Mouse (Mus musculus) lung, postnatal 36 days (tissue): ENCODE measurements around the gene Chst12.
"Not testable (repeated sequence)": the region's sequence is repeated elsewhere in the genome, so short reads cannot be mapped to it uniquely, and the experiment has no call there.

ENCODE experiments used
- DNase-seq: peaks from one replicate; pipeline ENCODE4 v3.0.0; 2022; ENCODE audit warnings: mixed read lengths

The Chst12 gene

DNA sequence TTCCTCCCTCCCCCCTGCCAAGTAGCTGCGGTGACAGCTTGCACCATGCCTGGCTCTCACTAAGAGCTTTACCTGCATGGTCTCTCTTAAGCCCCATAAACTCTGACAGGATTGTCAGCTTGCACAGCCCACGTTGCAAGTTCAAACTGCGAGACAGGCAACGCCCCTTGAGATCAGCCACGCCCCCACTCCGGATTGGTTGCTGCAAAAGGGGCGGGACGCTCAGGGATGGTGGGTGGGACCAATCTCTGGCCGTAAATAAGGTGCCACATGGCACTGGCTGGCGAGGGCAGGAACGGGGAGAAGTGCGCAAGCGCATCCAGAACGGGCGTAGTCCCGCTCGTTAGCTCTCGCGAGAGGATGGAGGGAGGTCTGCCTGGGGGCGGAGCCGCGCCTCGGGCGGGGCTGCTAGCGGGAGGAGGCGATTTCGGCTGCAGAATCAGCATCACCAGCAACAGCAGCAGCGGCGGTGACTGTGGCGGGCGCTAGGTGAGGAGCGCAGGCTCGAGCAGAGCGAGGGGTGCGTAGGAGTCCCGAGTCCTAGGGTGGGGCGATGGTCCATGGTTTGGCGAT lies at the start of gene Chst12:
Gene Chst12 (plus strand): TSS at position 343 of the 573 bp plus-strand sequence.
- peak; percentile 99 for DNase-seq

DNA sequence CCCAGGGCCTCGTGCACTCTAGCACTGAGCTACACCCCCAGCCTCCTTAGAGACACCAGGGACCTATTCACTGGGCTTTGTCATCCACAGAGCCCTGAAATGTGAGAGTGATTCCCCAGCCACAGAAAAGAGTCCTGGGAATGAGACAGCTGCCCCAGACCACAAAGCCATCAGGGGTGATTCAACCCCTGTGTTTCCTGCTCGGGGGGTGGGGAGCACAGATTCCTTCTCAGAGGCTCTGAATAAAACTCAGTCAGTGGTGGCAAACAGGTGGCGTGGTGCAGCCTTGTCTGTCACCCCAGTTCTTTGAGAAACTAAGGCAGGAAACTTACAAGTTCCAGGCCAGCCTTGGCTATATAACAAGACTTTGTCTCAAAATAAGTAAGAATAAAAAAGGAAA lies 43.9 kb upstream of the Chst12 start:
- no peak for DNase-seq

DNA sequence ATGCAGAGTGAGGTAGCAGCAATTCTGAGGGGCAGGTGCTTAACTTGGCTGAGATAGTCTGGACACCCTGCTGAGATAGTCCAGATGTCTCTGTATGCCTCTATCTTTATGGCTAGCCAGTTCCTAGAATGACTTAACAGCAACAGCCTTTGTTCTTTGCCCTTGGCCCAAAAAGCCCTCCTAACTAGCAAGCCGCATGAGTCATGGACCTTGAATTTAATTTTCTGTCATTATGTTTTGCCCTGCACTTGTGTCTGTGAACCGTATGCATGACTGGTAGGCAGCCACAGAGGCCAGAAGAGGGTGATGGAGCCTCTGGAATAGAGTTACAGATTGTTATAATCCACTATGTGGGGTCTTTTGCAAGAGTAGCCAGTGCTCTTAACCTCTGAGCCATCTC lies 42.2 kb upstream of the Chst12 start:
- not testable (repeated sequence) for DNase-seq

DNA sequence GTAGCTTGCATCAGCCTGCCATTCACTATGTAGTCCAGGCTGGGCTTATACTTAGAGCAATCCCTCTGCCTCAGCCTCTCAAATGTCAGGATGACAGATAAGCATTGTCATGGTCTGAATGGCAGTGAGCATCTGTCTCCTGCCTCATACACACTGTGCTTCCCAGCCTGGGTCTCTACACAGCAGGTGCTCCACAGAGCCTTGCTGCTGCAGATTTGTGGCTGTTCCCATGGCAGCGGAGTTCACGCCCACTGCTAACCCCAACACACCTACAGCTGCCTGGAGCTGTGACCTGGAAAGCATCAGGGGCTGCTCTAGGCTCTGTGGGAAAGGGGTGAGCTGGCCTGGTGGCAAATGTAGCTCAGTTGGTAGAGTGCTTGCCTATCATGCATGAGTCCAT lies 40.4 kb upstream of the Chst12 start:
- no peak for DNase-seq

DNA sequence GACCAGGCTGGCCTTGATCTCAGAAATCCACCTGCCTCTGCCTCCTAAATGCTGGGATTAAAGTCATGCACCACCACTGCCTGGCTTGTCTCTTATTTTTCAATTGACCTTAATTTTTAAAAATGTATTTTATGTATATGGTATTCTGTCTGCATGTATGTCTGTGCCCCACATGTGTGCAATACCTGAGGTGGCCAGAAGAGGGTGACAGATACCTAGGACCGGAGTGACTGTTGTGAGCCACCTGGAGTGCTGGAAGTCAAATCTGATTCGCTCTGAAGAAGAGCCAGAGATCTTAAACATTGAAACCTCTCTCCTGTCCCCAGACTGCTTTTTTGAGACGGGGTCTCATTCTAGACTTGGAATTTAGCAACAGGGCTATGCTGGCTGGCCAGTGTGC lies 33.0 kb upstream of the Chst12 start:
- no peak for DNase-seq

DNA sequence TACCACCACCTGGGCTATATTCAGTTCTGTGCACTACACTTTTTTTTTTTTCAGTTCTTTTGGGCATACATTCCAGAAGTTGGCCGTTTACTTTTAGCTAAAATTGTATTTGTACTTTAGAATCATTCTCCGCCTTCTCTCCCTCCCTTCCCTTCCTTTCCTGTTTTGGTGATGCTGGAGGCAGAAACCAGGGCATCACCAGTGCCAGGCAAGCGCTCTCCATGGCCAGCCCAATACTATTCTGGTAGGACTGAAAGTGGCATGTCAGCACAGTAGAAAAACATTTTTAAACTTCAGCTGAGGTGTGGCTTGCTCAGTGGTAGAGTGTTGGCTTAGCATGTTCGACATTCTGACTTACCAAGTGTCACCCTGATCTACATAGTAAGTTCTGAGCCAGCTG lies 23.9 kb upstream of the Chst12 start:
- no peak for DNase-seq

DNA sequence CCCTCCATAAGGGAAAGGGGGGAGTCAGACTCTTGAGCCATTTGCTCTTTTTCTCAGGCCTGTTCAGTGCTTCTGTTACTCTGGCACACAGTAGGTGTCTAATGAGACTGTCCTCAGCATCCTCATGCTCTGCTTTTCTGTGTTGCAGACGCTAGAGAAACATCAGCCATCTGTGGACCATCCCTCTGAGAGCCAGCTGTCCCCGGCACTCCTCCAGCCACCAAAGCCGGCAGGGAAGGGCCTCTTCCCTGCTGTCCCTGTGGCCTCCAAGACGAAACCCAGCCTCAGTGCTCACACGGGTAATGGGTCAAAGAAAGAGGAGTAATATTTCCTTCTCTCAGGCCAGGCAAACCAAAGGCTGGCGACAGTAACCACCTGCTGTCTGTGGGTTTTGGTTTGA lies 14.2 kb upstream of the Chst12 start:
- DNase-seq = no peak

DNA sequence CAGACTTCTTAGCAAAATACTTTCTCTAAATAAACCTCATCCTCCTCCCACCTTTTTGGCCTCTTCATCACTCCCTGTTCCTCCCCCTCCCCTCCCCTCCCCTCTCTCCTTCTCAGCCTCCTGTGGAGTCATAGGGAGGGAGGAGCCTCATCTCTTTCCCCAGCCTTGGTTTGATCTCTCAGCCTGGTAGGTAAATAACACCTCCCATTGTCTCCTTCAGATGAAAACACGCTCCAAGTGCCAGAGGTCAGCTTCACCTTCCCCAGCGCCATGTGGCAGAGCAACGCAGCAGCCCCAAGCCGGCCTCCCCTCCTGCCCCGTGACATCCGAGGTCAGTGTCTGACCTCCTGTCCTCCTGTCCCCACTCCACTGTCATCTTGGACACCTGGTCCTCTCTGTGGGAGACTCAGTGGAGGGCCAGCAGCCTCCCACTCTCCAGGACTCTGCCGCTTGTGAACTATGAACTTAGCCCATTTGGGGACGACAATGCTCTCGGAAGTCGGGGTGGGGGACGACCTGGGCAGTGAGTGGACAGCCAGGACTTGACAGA lies 12.6 kb upstream of the Chst12 start:
- DNase-seq = no peak

DNA sequence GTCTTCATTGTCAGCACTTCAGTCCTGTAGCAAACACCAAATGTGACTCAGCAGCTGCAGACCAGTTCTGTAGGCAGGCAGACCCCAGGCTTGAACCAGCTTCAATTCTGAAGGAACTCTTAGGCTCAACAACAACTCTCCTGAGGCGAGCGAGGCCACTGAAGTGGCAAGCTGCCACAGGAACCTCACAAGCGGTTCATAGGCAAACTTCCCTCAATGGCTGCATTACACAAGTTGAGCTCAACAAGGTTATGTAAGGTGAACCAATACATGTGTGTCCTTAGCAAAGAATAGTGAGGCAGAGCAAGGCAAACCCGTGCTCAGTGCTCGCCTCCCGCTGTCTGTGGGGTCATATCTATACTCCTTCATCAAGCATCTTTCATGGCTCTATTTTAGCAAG lies 7.2 kb upstream of the Chst12 start:
- DNase-seq = peak; percentile 62

DNA sequence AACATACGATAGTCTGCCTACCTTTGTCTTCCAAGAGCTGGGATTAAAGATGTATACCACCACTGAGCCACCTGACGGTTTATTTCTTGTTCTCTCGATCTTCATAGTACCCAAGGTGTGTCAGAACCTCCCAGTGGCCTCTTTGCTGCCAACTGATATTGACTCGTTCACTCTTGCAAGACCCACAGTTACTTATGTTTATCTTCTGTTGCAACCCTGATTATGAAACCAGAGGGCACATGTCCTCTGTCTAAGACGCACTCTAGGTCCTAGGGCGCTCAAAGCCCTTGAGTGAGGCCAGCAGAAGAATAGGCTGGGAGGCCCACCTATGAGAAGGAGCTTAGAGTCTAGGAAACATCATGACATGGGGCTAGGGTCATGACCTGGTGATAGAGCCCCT lies 4.6 kb upstream of the Chst12 start:
- peak; percentile 67 for DNase-seq

DNA sequence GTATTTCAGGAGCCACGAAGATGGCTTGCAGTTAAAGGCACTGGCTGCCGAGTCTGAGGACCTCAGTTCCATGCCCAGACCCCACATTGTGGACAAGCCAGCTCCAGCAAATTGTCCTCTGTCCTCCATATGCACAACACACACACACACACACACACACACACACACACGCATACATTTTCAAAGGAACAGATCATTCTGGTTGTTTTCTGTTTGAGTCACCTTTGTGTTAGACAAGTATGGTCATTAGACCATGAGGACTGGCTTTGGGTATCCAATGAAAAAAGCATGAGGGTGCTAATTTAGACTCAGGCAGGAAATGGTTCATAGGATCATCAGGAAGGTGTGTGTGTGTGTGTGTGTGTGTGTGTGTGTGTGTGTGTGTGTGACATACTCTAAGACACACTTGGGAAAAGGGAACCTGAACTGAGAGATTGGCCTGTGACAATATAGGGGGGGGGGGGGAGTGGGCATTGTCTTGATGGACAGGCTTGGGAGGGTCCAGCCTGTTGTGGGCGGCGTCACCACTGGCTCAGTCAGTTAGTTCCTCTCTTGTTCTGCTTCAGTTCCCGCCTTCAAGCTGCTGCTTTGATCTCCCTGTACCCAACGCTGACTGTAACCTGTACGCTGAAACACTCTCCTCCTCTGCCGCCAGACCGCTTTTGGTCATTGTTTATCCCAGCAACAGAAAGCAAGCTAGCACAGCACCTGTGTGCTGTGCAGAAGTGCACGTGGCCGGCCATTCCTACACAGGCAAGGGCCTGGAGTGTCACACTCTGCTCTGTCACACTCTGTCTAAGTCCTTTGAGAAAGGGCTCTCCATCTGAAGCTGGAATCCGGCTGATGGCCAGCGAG lies 3.1 kb upstream of the Chst12 start:
- peak; percentile 59 for DNase-seq

DNA sequence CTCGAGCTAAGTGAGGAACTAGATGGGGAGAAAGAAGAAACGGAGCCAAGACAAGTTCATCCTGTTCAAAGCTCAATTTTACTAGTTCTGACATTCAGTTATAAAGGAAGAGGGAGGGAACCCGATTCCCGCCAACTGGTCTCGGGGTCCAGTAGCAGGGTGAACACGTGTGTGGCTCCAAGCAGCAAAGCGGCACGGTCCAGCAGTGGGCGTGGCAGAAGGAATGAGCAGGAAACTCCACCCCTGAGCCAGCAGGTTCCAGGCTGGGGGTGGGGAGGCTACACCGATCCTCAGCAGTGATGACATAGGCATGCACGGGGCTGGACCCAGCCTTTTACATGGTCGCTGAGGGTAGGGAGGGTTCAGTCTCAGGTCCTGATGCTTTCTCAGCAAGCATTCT lies 2.4 kb upstream of the Chst12 start:
- DNase-seq = peak; percentile 91

DNA sequence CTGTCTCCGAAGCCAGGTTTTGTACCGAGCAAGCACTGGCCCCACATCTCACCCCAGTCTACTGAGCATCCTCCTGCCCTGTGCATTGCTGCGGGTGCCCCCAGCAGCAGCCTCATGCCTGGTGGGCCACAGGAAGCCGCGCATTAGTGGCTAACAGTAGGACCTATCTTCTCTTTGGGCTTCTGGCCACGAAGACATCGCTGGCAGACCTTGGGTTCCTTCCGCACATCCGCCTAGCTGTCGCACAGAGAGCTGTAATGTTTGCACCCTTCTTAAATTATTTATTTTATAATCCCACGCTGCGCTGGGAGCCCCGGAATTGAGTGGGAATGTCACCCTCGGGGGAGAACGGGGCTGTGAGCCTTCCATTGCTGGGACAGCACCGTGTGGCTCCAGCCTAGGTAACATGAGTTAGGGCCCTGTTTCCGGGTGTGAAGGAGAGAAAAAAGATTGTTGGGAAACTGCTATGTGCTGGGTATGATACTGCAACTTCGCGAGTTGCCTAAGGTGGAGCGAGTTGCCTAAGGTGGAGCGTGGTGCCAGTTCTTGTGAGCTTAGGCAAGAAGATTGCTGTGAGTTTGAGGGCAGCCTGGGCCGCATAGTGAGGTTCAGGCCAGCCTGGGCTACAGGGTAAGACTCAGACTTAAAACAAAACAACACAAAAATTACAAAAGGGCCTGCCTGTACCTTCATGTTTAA lies 895 bp downstream of the Chst12 start:
- DNase-seq = peak; percentile 44

DNA sequence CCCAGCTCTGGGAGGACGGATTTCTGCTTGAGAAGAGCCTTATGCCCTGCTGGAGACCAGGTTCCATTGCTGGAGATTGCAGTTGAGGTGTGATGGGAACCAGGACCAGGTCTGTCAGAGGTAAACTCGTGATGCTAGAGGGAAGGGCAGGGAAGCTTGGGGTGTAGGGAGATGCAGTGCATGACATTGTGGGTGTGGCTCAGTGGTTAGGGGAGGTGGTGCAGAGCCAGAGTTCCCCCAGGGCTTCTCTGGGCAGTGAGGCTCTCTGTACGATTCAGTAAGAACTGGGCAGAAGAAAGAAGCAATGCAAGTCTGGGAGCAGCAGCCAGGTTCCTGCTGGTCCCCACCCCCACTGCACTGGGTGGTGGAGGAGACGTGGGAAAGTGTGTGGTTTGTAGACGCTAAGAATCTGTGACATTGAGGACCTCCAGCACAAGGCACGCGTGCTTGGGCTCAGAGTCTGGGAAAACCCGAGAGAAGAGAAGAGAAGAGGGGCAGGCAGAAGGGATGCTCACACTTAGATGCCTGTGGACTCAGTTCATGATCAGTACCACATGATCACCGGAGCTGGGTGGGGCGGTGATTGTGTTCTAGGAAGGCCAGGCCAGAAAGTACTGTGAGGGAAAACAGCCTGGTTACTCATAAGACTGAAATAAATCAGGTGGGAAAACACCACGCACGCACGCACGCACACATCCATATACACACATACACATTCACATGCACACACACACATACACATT lies 2.3 kb downstream of the Chst12 start:
- DNase-seq = peak; percentile 59

DNA sequence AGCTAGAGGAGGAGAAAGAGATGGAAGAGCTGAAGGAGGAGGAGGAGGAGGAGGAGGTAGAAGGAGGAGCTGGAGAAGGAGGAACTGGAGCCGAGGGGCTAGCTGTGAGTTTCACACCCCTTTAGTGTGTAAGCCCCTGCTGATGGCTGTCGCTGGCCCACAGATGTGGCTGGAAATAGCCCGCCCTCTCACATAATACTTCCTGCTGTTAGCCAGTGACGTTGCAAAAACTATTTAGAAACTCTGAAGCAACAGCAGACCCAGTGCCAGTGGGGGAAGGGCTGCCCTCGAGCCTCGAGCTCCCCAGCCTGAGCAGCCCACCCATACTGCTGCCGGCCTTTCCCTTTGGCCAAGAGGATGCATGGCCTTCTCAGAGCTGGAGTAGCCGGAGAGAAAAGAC lies 3.3 kb downstream of the Chst12 start:
- DNase-seq = peak; percentile 67

DNA sequence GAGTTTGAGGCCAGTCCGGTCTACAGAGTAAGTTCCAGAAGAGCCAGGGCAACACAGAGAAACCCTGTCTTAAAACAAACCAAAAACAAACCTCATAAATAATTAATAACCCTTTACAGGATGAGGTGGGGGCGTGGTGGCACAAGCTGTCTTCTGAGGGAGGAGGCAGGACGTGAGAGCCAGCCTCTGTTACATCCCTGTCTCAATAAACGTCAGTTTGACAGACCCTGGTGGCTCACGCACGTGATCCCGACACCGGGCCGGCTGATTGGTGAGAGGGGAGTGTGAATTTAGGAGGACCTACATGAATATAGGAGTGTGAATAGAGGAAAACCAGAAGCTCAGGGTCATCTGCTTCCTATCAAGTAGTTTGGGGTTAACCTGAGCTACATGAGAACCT lies 3.9 kb downstream of the Chst12 start:
- DNase-seq = no peak

DNA sequence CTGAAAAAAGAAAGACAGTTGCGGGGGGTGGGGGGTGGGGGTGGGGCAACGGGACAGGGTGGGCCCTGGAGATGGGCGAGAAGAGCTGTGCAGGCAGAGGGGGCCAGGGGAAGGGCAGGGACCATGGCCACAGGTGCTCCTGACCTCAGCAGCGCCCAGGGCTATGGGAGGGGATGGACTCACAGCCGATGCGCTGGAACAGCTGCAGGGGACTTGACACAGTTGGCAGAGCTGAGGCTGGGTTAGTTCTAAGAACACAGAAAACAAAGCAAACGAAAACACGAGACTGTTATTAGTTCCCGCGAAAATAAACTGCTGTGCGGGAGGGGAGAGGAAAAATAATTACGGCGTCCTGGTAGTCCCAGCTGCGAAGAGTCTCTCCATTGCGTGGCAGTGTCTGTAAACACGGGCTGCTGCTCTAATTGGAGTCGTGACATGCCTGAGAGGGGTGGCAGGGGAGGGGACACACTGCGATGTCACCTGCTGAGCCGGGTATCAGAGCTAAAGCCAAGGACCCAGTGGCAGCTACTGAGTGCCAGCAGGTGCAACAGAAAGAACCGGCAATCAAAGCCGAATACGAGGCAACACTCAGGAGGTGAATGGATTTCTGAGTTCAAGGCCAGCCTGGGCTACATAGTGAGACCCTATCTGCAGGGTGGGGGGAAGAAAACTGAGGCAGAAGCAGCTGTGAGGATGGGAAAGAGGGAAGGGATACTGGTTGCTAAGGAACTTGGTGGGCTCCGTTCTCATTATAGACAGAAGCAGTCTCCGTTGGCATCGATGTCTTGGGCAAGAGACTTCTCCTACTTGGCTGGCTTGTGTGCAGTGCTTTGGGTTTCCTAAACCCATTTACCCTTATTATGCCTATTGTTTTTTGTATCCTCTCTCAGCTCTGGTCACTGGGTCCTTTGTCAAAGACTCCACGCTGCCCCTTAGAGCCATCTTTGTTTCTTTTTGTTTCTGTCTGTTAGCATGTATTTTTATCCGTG lies 5.0 kb downstream of the Chst12 start:
- DNase-seq = no peak

DNA sequence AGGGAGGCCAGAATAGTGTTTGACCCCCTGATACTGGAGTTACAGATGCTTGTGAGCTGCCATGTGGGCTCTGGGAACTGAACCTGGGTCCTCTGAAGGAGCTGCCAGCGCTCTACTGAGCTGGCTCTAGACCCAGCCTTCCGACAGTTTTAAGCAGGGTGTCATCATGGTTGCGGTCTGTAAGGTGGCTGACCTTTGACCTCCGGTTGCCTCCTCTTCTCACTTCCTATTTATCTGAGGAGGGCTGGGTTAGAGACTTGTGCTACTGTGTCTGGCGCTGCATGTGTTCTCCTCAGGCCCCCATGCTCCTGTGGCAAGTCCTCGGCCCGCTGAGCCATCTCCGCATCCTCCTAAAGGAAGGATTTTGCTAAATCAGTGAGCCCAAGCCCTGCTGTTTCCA lies 8.6 kb downstream of the Chst12 start:
- peak; percentile 65 for DNase-seq

DNA sequence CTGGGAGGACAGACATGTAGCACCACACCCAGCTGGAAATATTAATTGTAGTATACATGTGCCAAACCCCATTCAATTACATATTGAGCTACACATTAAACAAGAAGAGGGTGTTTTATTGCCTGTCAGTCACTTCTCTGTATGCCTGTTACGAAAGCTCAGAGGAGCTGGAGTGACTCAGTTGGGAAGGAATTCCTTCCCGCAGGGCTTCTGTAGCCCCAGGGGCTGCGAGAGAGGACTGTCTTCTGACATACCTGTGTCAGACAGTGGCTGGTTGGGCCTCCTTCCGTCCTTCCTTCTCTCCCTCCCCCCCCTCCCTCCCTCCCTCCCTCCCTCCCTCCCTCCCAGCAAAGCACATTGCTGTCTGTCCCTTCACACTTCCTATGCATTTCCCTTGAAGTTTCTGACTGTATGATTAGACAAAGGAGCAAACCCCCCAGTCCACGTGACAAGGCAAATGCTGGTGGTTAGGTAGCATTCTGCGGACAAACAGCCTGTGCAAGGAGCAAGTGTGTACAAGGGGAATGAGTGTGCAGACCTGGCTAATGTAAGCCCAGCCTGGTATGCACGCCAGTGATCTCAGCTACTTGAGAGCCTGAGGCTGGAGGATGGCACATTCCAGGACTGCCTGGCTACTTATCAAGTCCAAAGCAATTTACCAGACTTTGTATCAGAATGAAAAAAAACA lies 9.6 kb downstream of the Chst12 start:
- no peak for DNase-seq

DNA sequence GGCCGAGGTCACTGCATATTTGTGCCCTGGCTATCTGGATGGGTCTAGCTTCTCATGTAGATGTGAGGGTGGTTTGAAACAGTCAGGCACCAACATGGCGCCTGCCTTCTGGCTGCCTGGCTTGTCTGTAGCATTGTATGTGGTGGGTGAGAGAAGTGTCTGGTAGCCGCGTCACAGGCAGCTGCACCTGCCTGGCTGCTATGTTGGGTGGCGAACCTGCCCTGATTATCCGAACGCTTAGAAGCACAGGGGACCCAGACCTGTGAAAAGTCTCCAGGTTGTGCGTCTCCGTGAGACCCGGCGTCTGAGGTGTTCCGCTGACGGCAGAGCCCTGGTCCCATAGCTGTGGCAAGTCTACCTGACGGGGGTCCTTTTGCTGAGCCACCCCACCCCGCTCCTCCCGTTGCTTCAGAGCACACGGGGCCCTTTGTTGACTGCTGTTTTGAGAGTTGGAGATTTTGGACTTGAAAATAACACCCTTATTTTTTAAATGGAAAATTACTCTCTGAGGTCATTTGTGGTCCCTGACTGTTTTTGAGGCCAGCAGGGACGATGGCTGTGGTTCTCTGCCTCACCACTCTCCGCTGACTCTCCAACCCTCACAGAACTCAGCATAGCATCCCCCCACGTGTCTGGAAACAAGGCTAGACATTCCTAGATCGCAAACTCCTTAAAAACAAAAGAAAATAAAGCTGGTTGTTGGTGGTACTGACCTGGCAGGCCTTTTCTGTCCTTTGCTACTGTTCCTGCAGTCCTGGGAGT lies 12.0 kb downstream of the Chst12 start:
- no peak for DNase-seq

DNA sequence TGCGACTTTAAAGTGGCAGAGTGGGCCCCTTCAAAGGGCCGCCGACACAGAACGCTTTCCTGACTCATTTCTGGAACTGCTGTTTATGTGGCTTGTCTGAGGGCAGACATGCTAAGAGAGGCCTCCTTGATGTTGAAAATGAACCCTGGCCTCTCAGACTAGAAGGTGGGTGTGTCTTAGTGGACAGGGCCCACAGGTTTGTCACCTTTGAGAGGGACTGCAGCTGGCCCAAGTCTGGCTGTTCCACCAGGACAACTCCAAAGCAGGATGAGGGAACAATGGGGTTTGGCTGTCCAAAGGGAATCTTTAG lies 12.5 kb downstream of the Chst12 start:
- DNase-seq = no peak
